Mouse (Mus musculus): ENCODE measurements around the gene Rbm41.

DNA sequence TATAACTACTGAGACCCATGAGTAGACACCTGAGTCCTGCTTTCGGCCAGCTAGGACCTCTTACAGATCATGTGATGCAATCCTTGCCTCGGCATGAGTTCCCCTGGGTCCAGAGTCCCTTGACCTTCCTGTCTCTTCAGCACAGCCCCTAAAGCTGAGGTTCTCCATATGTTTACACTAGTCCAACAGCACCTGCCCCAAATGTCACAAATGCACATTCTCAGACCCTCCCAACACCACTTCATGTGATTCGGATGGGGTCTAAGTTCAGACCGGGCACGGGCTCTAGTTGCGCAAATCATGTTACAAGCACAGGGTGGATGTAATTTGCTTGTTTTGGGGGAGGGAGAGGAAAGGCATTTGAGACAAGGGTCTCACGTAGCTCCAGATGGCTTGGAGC lies 121.3 kb downstream of the Rbm41 start:
- TF ChIP-seq CEBPB (IDR thresholded peaks at IDR 0.05; ENCODE audit: low read depth) (no peak), MYOG (IDR thresholded peaks at IDR 0.05; ENCODE audit: control insufficient read depth, extremely low read depth, insufficient read length) (no peak), CTCF (IDR thresholded peaks at IDR 0.05; ENCODE audit: control insufficient read depth, insufficient read depth, insufficient read length) (no peak), USF1 (IDR thresholded peaks at IDR 0.05; ENCODE audit: low read depth) (no peak), MAX (IDR thresholded peaks at IDR 0.05) (no peak), MYOD1 (IDR thresholded peaks at IDR 0.05; ENCODE audit: control insufficient read depth, insufficient read length, low read depth) (no peak), FOSL1 (IDR thresholded peaks at IDR 0.05; ENCODE audit: insufficient read depth, low read length, poor library complexity, severe bottlenecking) (no peak)
